Mouse (Mus musculus) heart, embryonic 11.5 days (tissue): ENCODE measurements at regions not wholly inside any gene's neighbourhood (a gene's known extent, or its start where the extent isn't known, plus 50 kb on each side); places are given as distances from the start of the nearest gene placed in this dataset.

ENCODE experiments used
- ATAC-seq: fragments of 200-750 bp; cut with Nextera tagmentation; replicated peaks from 2 replicates; pipeline ENCODE4 v1.8.0; 2017; ENCODE audit warnings: moderate library complexity; ENCODE audit not compliant: insufficient number of reproducible peaks, low FRiP score, low TSS enrichment
- H3K27ac ChIP-seq: fragments of 300-500 bp; sonication (generic); 2 replicates; pipeline ENCODE4 v1.5.1; 2014; ENCODE audit warnings: mild to moderate bottlenecking, low read depth, low read length
- H3K27me3 ChIP-seq: fragments of 300-500 bp; sonication (generic); 2 replicates; pipeline ENCODE4 v1.6.1; 2014; ENCODE audit warnings: mild to moderate bottlenecking, low read length, mixed read lengths; ENCODE audit not compliant: control insufficient read depth, insufficient read depth
- H3K36me3 ChIP-seq: fragments of 300-500 bp; sonication (generic); 2 replicates; pipeline ENCODE4 v1.6.1; 2014; ENCODE audit warnings: mild to moderate bottlenecking, low read length, moderate library complexity, mixed read lengths; ENCODE audit not compliant: control insufficient read depth, insufficient read depth
- H3K4me1 ChIP-seq: fragments of 300-500 bp; sonication (generic); 2 replicates; pipeline ENCODE4 v1.6.1; 2014; ENCODE audit warnings: low read length; ENCODE audit not compliant: control insufficient read depth, insufficient read depth
- H3K4me2 ChIP-seq: fragments of 300-500 bp; sonication (generic); 2 replicates; pipeline ENCODE4 v1.6.1; 2014; ENCODE audit warnings: mild to moderate bottlenecking, moderate library complexity
- H3K4me3 ChIP-seq: fragments of 300-500 bp; sonication (generic); 2 replicates; pipeline ENCODE4 v1.5.1; 2014; ENCODE audit warnings: low read depth, low read length
- H3K9ac ChIP-seq: fragments of 300-500 bp; sonication (generic); 2 replicates; pipeline ENCODE4 v1.6.1; 2014; ENCODE audit warnings: mild to moderate bottlenecking, low read depth, low read length, moderate library complexity
- H3K9me3 ChIP-seq: fragments of 300-500 bp; sonication (generic); replicated peaks from 2 replicates; pipeline ENCODE4 v1.6.1; 2016; ENCODE audit warnings: low read length; ENCODE audit not compliant: control insufficient read depth
- WGBS: fragments of 180-500 bp; shearing (Covaris S2); extraction: QIAGEN DNeasy Blood & Tissue Kit; methylation state at CpG from one replicate; pipeline ENCODE4 v1.1.7; 2014; ENCODE audit not compliant: insufficient replicate concordance; 5-methylcytosine and 5-hydroxymethylcytosine counted together

DNA sequence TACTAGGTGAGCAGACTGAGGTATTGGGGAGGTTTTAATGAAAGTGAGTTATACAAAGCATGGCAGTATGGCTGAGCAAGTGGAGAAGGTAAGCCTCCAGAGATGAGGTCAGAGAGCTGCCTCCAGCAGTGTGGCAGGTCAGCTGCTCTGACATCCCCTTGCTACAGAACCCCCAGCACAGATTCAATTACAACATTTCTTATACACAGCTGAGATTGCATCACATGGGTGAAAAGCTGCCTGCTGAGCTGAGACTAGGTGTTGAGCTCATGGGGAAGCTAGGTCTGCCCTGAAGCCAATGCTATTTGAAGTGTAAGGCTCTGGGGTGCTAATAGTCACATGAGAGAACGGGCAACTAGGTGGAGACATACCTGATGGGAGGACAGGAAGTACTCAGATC, 350.4 kb upstream of the Meis1 start:
- ATAC-seq: no peak
- 59% methylated on average over 1 of the region's 1 CpGs for WGBS
- no peaks in the 10 kb centered on the region for H3K36me3 ChIP-seq
- no peak overlapping the region for H3K4me3 ChIP-seq
- H3K27ac ChIP-seq: no peak overlapping the region
- no peak overlapping the region for H3K4me2 ChIP-seq
- no peak overlapping the region for H3K9ac ChIP-seq
- H3K27me3 ChIP-seq: no peaks in the 10 kb centered on the region
- H3K4me1 ChIP-seq: 0 out of 2 replicates have a peak, but pooled peaks cover 2% of the 10 kb centered on the region
- no peaks in the 10 kb centered on the region for H3K9me3 ChIP-seq

- Histone ChIP-seq H3K9ac (no peak overlapping the region), H3K4me2 (no peak overlapping the region), H3K4me3 (no peak overlapping the region), H3K27me3 (no peaks in the 10 kb centered on the region), H3K27ac (no peak overlapping the region), H3K9me3 (no peaks in the 10 kb centered on the region), H3K4me1 (0 out of 2 replicates have a peak, but pooled peaks cover 2% of the 10 kb centered on the region), H3K36me3 (no peaks in the 10 kb centered on the region)
- 75% methylated on average over 5 of the region's 5 CpGs for WGBS
- no peak for ATAC-seq
These were observed 354.7 kb upstream of the Meis1 start for GRCm38 (mm10) chr11:19373476-19373875.

DNA sequence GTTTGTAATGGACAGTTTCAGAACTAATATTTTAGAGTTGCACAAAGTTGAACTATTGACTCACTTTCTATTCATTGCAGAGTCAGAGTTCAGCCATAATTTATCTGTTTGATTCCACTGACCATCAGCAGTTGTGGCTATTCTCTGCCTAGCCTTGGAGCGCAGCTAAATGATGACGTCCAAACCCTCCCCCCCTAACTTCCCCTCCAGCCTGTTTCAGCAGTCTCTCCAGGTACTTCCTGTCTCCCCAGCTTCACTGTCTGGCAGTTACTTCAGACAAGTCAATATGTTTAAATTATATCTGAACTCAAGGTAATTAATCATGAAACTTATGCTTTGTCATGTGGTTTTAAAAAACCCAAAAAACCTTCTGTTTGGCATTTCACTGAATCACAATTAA, 362.1 kb upstream of the Meis1 start:
- ATAC-seq: no peak
- H3K4me1 ChIP-seq: no peaks in the 10 kb centered on the region
- H3K9ac ChIP-seq: no peak overlapping the region
- no peaks in the 10 kb centered on the region for H3K27me3 ChIP-seq
- H3K9me3 ChIP-seq: no peaks in the 10 kb centered on the region
- H3K4me2 ChIP-seq: no peak overlapping the region
- no peak overlapping the region for H3K4me3 ChIP-seq
- no peaks in the 10 kb centered on the region for H3K36me3 ChIP-seq
- 45% methylated on average over 2 of the region's 2 CpGs for WGBS
- no peak overlapping the region for H3K27ac ChIP-seq

- H3K9me3 ChIP-seq: no peaks in the 10 kb centered on the region
- H3K4me1 ChIP-seq: no peaks in the 10 kb centered on the region
- H3K36me3 ChIP-seq: no peaks in the 10 kb centered on the region
- no peak for ATAC-seq
- no peak overlapping the region for H3K4me3 ChIP-seq
- no peaks in the 10 kb centered on the region for H3K27me3 ChIP-seq
- H3K4me2 ChIP-seq: no peak overlapping the region
- WGBS: 83% methylated on average over 6 of the region's 6 CpGs
- H3K27ac ChIP-seq: no peak overlapping the region
- no peak overlapping the region for H3K9ac ChIP-seq
These were observed 370.4 kb upstream of the Meis1 start for GRCm38 (mm10) chr11:19389136-19389535.

DNA sequence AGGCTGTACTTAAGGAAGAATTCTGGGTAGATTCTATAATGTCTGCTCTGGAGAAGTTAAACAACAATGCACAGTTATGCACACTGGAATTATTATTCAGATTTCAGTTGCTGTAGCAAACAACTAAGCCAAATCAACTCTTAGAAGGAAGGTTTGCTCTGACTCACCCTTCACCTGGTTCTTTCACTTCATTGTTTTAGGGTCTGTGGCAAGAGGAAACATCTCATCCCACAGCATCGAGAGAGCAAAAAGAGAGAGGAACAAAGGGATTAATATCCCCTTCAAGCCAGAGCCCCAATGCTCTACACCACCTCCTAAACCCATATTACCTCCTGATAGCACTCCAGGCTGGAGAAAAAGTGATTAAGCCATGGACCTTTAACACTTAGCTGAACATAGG, 373.4 kb upstream of the Meis1 start:
- no peaks in the 10 kb centered on the region for H3K27me3 ChIP-seq
- no peak overlapping the region for H3K4me2 ChIP-seq
- H3K9ac ChIP-seq: no peak overlapping the region
- H3K4me3 ChIP-seq: no peak overlapping the region
- H3K4me1 ChIP-seq: 0 out of 2 replicates have a peak, but pooled peaks cover 2% of the 10 kb centered on the region
- no peak for ATAC-seq
- H3K9me3 ChIP-seq: no peaks in the 10 kb centered on the region
- no peak overlapping the region for H3K27ac ChIP-seq
- 68% methylated on average over 1 of the region's 1 CpGs for WGBS
- no peaks in the 10 kb centered on the region for H3K36me3 ChIP-seq

DNA sequence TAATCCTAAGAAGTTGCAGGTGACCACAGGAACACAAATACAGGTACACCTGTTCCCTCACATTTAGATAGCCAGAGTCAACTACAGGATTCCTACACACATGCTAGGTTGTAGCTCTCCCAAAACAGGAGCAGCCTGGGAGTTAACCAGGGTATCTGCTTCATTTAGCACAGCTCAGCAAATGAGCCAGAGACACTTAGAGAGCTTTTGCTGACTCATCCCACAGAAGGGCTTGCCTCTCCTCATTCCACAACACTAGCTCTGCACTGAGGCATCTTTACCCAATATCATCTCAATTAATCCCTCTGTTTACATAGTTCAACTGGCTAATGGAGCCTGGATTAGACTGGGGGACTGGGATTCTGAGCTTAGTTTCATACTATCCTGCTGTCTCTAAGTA, 375.6 kb upstream of the Meis1 start:
- H3K4me3 ChIP-seq: no peak overlapping the region
- 0 out of 2 replicates have a peak, but pooled peaks cover 2% of the 10 kb centered on the region for H3K4me1 ChIP-seq
- no peak for ATAC-seq
- no peaks in the 10 kb centered on the region for H3K9me3 ChIP-seq
- no peak overlapping the region for H3K4me2 ChIP-seq
- no peaks in the 10 kb centered on the region for H3K36me3 ChIP-seq
- no peak overlapping the region for H3K9ac ChIP-seq
- no peaks in the 10 kb centered on the region for H3K27me3 ChIP-seq
- H3K27ac ChIP-seq: no peak overlapping the region

DNA sequence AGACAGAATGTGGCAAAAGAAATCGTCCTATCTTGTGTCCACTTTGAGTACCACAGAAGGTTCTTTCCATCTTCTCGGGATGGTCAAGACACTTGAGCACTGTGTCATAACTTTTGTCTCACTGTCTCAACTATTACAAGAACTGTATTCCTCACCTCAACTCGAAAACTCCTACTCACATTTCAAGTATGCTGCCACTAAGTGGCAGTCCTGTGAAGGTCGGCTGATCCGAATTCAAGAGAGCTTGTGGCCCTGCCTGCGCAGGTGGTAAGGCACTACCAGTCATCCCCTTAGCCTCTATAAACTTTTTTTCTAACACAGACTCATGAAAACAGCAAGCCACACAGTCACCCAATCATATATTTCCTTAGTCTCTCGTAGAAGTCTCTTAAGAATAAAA, 381.6 kb upstream of the Meis1 start:
- Histone ChIP-seq H3K4me3 (no peak overlapping the region), H3K9me3 (no peaks in the 10 kb centered on the region), H3K27ac (no peak overlapping the region), H3K27me3 (no peaks in the 10 kb centered on the region), H3K4me1 (0 out of 2 replicates have a peak, but pooled peaks cover 2% of the 10 kb centered on the region), H3K9ac (no peak overlapping the region), H3K4me2 (no peak overlapping the region), H3K36me3 (no peaks in the 10 kb centered on the region)
- no peak for ATAC-seq
- WGBS: 82% methylated on average over 7 of the region's 7 CpGs

DNA sequence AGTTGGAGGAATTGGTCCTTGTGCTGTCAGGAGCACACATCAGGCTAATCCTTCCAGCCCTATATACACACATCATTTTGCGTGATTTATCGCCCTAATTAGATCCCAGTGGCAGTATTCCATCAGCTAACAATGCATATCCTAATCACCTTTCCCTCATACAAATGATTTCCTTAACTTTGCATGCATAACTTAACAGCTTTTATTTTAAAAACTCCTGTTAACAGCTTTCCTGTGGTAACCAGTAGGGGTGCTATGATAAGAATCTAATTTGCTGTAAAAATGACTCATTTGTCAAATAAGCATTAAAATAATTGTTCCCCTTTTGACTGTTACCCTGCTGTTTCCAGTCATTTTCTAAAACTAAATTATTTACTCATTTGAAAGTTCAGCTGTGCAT, 401.4 kb upstream of the Meis1 start:
- no peaks in the 10 kb centered on the region for H3K4me1 ChIP-seq
- H3K27ac ChIP-seq: no peak overlapping the region
- no peak overlapping the region for H3K4me3 ChIP-seq
- no peaks in the 10 kb centered on the region for H3K36me3 ChIP-seq
- 78% methylated on average over 2 of the region's 2 CpGs for WGBS
- H3K9ac ChIP-seq: no peak overlapping the region
- no peaks in the 10 kb centered on the region for H3K27me3 ChIP-seq
- no peak overlapping the region for H3K4me2 ChIP-seq
- ATAC-seq: no peak
- H3K9me3 ChIP-seq: no peaks in the 10 kb centered on the region

- Histone ChIP-seq H3K4me3 (no peak overlapping the region), H3K27ac (no peak overlapping the region), H3K4me2 (no peak overlapping the region), H3K9me3 (no peaks in the 10 kb centered on the region), H3K9ac (no peak overlapping the region), H3K4me1 (no peaks in the 10 kb centered on the region), H3K27me3 (no peaks in the 10 kb centered on the region), H3K36me3 (no peaks in the 10 kb centered on the region)
- ATAC-seq: no peak
These were observed 404.5 kb upstream of the Meis1 start for GRCm38 (mm10) chr11:19423268-19423667.
